Mouse (Mus musculus): ENCODE measurements around the gene Kin. TPM values are rescaled to one million over a fixed set of nuclear protein-coding genes. Genes with fewer than 3 reads are reported as not detected.

The Kin gene
- 23.5 and 24.2 TPM in 2 replicates for polyA plus RNA-seq (2016; fragmentation: Nextera tagmentation; extraction: Ambion mirVana)

- Histone ChIP-seq H3K4me1 (peaks cover 54% of the 10 kb centered on the region), H3K27ac (peak within 1 kb of the TSS; percentile 86), H3K4me3 (peak within 1 kb of the TSS; percentile 95), H3K4me2 (peak within 1 kb of the TSS; percentile 75), H3K27me3 (replicated peaks) (no peaks in the 10 kb centered on the region), H3K9me3 (replicated peaks) (no peaks in the 10 kb centered on the region), H3K36me3 (peaks cover 45% of the 10 kb centered on the region), H3K9ac (peak within 1 kb of the TSS; percentile 99)
- under 1% methylated on average over 61 of the region's 61 CpGs for WGBS (ENCODE audit: insufficient replicate concordance)
- peak; percentile 94 for ATAC-seq
Observed at GRCm38 (mm10) chr2:10080310-10081010, at the start of gene Kin, which contains the start of gene Atp5c1. Gene Kin (plus strand): TSS chr2:10080593. Gene Atp5c1 (minus strand): TSS chr2:10080510.

GRCm38 (mm10) chr2:10033684-10034083 lies 46.7 kb upstream of the Kin start:
- Histone ChIP-seq H3K36me3 (no peaks in the 10 kb centered on the region), H3K4me2 (no peak overlapping the region), H3K4me1 (peaks cover 24% of the 10 kb centered on the region), H3K9me3 (replicated peaks) (no peaks in the 10 kb centered on the region), H3K27ac (no peak overlapping the region), H3K4me3 (no peak overlapping the region), H3K9ac (no peak overlapping the region), H3K27me3 (replicated peaks) (no peaks in the 10 kb centered on the region)
- no peak for ATAC-seq
- WGBS (ENCODE audit: insufficient replicate concordance), result 54% methylated on average over 4 of the region's 4 CpGs

GRCm38 (mm10) chr2:10034976-10035375 lies 45.4 kb upstream of the Kin start:
- Histone ChIP-seq H3K4me2 (no peak overlapping the region), H3K9me3 (replicated peaks) (no peaks in the 10 kb centered on the region), H3K4me3 (no peak overlapping the region), H3K36me3 (peaks cover 9% of the 10 kb centered on the region), H3K27ac (no peak overlapping the region), H3K4me1 (peaks cover 30% of the 10 kb centered on the region), H3K27me3 (replicated peaks) (no peaks in the 10 kb centered on the region), H3K9ac (no peak overlapping the region)
- no peak for ATAC-seq
- 88% methylated on average over 3 of the region's 3 CpGs for WGBS (ENCODE audit: insufficient replicate concordance)

- Histone ChIP-seq H3K27ac (peak overlapping the region; percentile 54), H3K9me3 (replicated peaks) (no peaks in the 10 kb centered on the region), H3K4me3 (peak overlapping the region; percentile 98), H3K9ac (peak overlapping the region; percentile 89), H3K4me2 (peak overlapping the region; percentile 86), H3K36me3 (no peaks in the 10 kb centered on the region), H3K4me1 (peaks cover 26% of the 10 kb centered on the region), H3K27me3 (replicated peaks) (no peaks in the 10 kb centered on the region)
- peak; percentile 56 for ATAC-seq
- 1% methylated on average over 47 of the region's 47 CpGs for WGBS (ENCODE audit: insufficient replicate concordance)
Observed at GRCm38 (mm10) chr2:10047758-10048436, 32.5 kb upstream of the Kin start.

- no peaks in the 10 kb centered on the region for H3K27me3 ChIP-seq (replicated peaks)
- peaks cover 26% of the 10 kb centered on the region for H3K4me1 ChIP-seq
- peak; percentile 95 for ATAC-seq
- peak within 1 kb of the TSS; percentile 86 for H3K4me2 ChIP-seq
- peak within 1 kb of the TSS; percentile 60 for H3K27ac ChIP-seq
- peaks cover 5% of the 10 kb centered on the region; the same call in 1 of the 2 replicates for H3K36me3 ChIP-seq
- peak within 1 kb of the TSS; percentile 98 for H3K4me3 ChIP-seq
- WGBS (ENCODE audit: insufficient replicate concordance), result under 1% methylated on average over 36 of the region's 36 CpGs
- peak within 1 kb of the TSS; percentile 89 for H3K9ac ChIP-seq
- no peaks in the 10 kb centered on the region for H3K9me3 ChIP-seq (replicated peaks)
Observed at GRCm38 (mm10) chr2:10048461-10048860, 31.9 kb upstream of the Kin start, which contains the start of gene Taf3. Gene Taf3 (minus strand): TSS chr2:10048596.

GRCm38 (mm10) chr2:10049456-10049855 lies 30.9 kb upstream of the Kin start:
- H3K9ac ChIP-seq, result peak overlapping the region; percentile 89
- H3K4me1 ChIP-seq, result peaks cover 26% of the 10 kb centered on the region
- peaks cover 13% of the 10 kb centered on the region; the same call in 1 of the 2 replicates for H3K36me3 ChIP-seq
- H3K27ac ChIP-seq, result peak overlapping the region; percentile 60; the same call in 1 of the 2 replicates
- H3K4me3 ChIP-seq, result peak overlapping the region; percentile 98
- 9% methylated on average over 10 of the region's 10 CpGs for WGBS (ENCODE audit: insufficient replicate concordance)
- no peak for ATAC-seq
- no peaks in the 10 kb centered on the region for H3K27me3 ChIP-seq (replicated peaks)
- H3K4me2 ChIP-seq, result peak overlapping the region; percentile 85
- no peaks in the 10 kb centered on the region for H3K9me3 ChIP-seq (replicated peaks)

GRCm38 (mm10) chr2:10050878-10051277 lies 29.5 kb upstream of the Kin start:
- H3K27me3 ChIP-seq (replicated peaks), result no peaks in the 10 kb centered on the region
- no peaks in the 10 kb centered on the region for H3K9me3 ChIP-seq (replicated peaks)
- WGBS (ENCODE audit: insufficient replicate concordance), result 80% methylated on average over 3 of the region's 3 CpGs
- peaks cover 26% of the 10 kb centered on the region for H3K4me1 ChIP-seq
- H3K36me3 ChIP-seq, result peaks cover 27% of the 10 kb centered on the region
- no peak overlapping the region for H3K4me2 ChIP-seq
- no peak overlapping the region for H3K27ac ChIP-seq
- H3K9ac ChIP-seq, result no peak overlapping the region
- H3K4me3 ChIP-seq, result no peak overlapping the region
- no peak for ATAC-seq

GRCm38 (mm10) chr2:10051996-10052395 lies 28.4 kb upstream of the Kin start:
- 77% methylated on average over 1 of the region's 1 CpGs for WGBS (ENCODE audit: insufficient replicate concordance)
- H3K4me3 ChIP-seq, result no peak overlapping the region
- peaks cover 37% of the 10 kb centered on the region for H3K36me3 ChIP-seq
- H3K9ac ChIP-seq, result no peak overlapping the region
- no peaks in the 10 kb centered on the region for H3K27me3 ChIP-seq (replicated peaks)
- H3K4me1 ChIP-seq, result peaks cover 16% of the 10 kb centered on the region
- H3K4me2 ChIP-seq, result no peak overlapping the region
- ATAC-seq, result no peak
- no peak overlapping the region for H3K27ac ChIP-seq
- no peaks in the 10 kb centered on the region for H3K9me3 ChIP-seq (replicated peaks)

GRCm38 (mm10) chr2:10058836-10059235 lies 21.6 kb upstream of the Kin start:
- Histone ChIP-seq H3K4me3 (no peak overlapping the region), H3K36me3 (peaks cover 91% of the 10 kb centered on the region), H3K27me3 (replicated peaks) (no peaks in the 10 kb centered on the region), H3K9ac (no peak overlapping the region), H3K27ac (no peak overlapping the region), H3K9me3 (replicated peaks) (no peaks in the 10 kb centered on the region), H3K4me2 (no peak overlapping the region), H3K4me1 (no peaks in the 10 kb centered on the region)
- no peak for ATAC-seq
- WGBS (ENCODE audit: insufficient replicate concordance), result 78% methylated on average over 5 of the region's 5 CpGs

- Histone ChIP-seq H3K27ac (no peak overlapping the region), H3K36me3 (peaks cover 82% of the 10 kb centered on the region), H3K9ac (no peak overlapping the region), H3K4me2 (no peak overlapping the region; the same call in 1 of the 2 replicates), H3K9me3 (replicated peaks) (no peaks in the 10 kb centered on the region), H3K4me3 (no peak overlapping the region), H3K4me1 (peaks cover 49% of the 10 kb centered on the region), H3K27me3 (replicated peaks) (no peaks in the 10 kb centered on the region)
- 44% methylated on average over 7 of the region's 7 CpGs for WGBS (ENCODE audit: insufficient replicate concordance)
- peak; percentile 22; the same call in 1 of the 2 replicates for ATAC-seq
Observed at GRCm38 (mm10) chr2:10071751-10072150, 8.6 kb upstream of the Kin start.

- Histone ChIP-seq H3K4me3 (no peak overlapping the region), H3K27ac (no peak overlapping the region), H3K9ac (no peak overlapping the region), H3K4me1 (peaks cover 71% of the 10 kb centered on the region), H3K36me3 (peaks cover 64% of the 10 kb centered on the region), H3K4me2 (no peak overlapping the region), H3K27me3 (replicated peaks) (no peaks in the 10 kb centered on the region), H3K9me3 (replicated peaks) (no peaks in the 10 kb centered on the region)
- 65% methylated on average over 7 of the region's 7 CpGs for WGBS (ENCODE audit: insufficient replicate concordance)
- ATAC-seq, result peak; percentile 35; the same call in 1 of the 2 replicates
Observed at GRCm38 (mm10) chr2:10074470-10074869, 5.9 kb upstream of the Kin start.

GRCm38 (mm10) chr2:10076675-10077074 lies 3.7 kb upstream of the Kin start:
- Histone ChIP-seq H3K27ac (no peak overlapping the region), H3K9me3 (replicated peaks) (no peaks in the 10 kb centered on the region), H3K27me3 (replicated peaks) (no peaks in the 10 kb centered on the region), H3K4me1 (peaks cover 74% of the 10 kb centered on the region), H3K36me3 (peaks cover 52% of the 10 kb centered on the region), H3K4me2 (no peak overlapping the region), H3K9ac (no peak overlapping the region), H3K4me3 (no peak overlapping the region)
- WGBS (ENCODE audit: insufficient replicate concordance), result 81% methylated on average over 8 of the region's 8 CpGs
- no peak for ATAC-seq
